22 mouse cellular contexts compared by ENCODE assay signal in the genomic region with DNA sequence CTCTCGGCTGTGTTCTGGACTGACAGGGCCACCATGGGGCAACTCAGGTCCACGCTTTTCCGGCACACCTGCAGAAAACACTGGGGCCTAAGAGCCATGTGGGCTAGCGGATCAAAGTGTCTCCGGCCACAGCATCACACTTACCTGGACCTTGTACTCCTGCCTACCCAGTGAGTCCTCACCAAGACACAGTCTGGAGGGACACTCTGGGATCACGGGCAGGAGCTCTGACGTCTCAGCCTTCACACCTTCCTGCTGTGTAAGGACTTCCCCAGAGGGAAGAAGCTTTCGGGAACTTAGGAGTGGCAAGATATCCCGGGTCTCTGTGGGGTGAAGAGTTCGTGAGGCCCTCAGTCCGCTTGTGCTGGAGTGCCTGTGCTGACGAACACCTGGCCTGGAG. TPM values are rescaled to one million over a fixed set of nuclear protein-coding genes. Genes with fewer than 3 reads are reported as not detected.
DNase-seq lines count a peak whose midpoint lies in the region; ATAC-seq and TF ChIP-seq lines count a peak whose summit lies in the region.
"Had no signal": no experiment of that assay in that cellular context is flagged by ENCODE, and none has a peak within 500 bp of the region (broad histone marks: within the 10 kb centered on the region; RNA-seq: fewer than 3 reads in every experiment).

No protein-coding gene starts in this region.

- ATAC-seq in heart, embryonic 12.5 days (ENCODE audit: insufficient number of reproducible peaks, low FRiP score): no peak
- ATAC-seq in midbrain, embryonic 11.5 days (ENCODE audit: low FRiP score): no peak
- ATAC-seq in midbrain, embryonic 13.5 days: no peak
- no peak for ATAC-seq in liver, embryonic 13.5 days (ENCODE audit: low read depth)
- no peak for ATAC-seq in liver, postnatal 0 days
- ATAC-seq: CD4-positive, CD25-positive, alpha-beta regulatory T cell, adult 4 months; forebrain, embryonic 15.5 days; inflammation-experienced regulatory T-cells, adult 6 months; midbrain, embryonic 16.5 days had no signal

- H3K9ac ChIP-seq in heart, embryonic 12.5 days: no peak overlapping the region
- H3K9ac ChIP-seq in midbrain, embryonic 11.5 days (ENCODE audit: low read length): no peak overlapping the region
- no peak overlapping the region for H3K9ac ChIP-seq in midbrain, embryonic 13.5 days (replicated peaks)
- peak overlapping the region; percentile 72 for H3K9ac ChIP-seq in liver, embryonic 13.5 days
- no peak overlapping the region for H3K9ac ChIP-seq in liver, postnatal 0 days (replicated peaks)
- H3K9ac ChIP-seq: forebrain, embryonic 15.5 days; hindbrain, embryonic 15.5 days; lung, embryonic 14.5 days had no signal

- H3K4me1 ChIP-seq in heart, embryonic 12.5 days (replicated peaks): peaks cover 4% of the 10 kb centered on the region
- peaks cover 5% of the 10 kb centered on the region for H3K4me1 ChIP-seq in midbrain, embryonic 11.5 days (ENCODE audit: control insufficient read depth, insufficient read depth, low read length)
- H3K4me1 ChIP-seq in midbrain, embryonic 13.5 days (replicated peaks): peaks cover 9% of the 10 kb centered on the region
- peaks cover 100% of the 10 kb centered on the region for H3K4me1 ChIP-seq in liver, embryonic 13.5 days (replicated peaks)
- peaks cover 30% of the 10 kb centered on the region for H3K4me1 ChIP-seq in liver, postnatal 0 days (ENCODE audit: insufficient read depth)

- no peak for TF ChIP-seq CTCF in liver, postnatal 0 days (IDR thresholded peaks at IDR 0.05; ENCODE audit: low read depth)

- DNase-seq in heart, adult 11 months: peak; percentile 75
- DNase-seq in midbrain, embryonic 11.5 days (ENCODE audit: low spot score, missing footprints): peak; percentile 57
- no peak for DNase-seq in liver, embryonic 13.5 days
- no peak for DNase-seq in liver, postnatal 0 days
- DNase-seq in embryo, embryonic 10 days (ENCODE audit: low spot score): no peak
- DNase-seq: adrenal gland, postnatal 14 days; cerebellum, adult 11-12 months; cerebellum, adult 9-11 months; kidney, adult 2 months; kidney, postnatal 36 days; left cerebral cortex, postnatal 4 days; lung, embryonic 14.5 days; lung, postnatal 14 days; right cerebral cortex, postnatal 4 days; thymus, postnatal 14 days had no signal

- H3K4me2 ChIP-seq in heart, embryonic 12.5 days: no peak overlapping the region
- no peak overlapping the region for H3K4me2 ChIP-seq in midbrain, embryonic 11.5 days
- H3K4me2 ChIP-seq in midbrain, embryonic 13.5 days (replicated peaks): no peak overlapping the region
- H3K4me2 ChIP-seq in liver, embryonic 13.5 days: peak overlapping the region; percentile 66
- peak overlapping the region; percentile 51; the same call in 1 of the 2 replicates for H3K4me2 ChIP-seq in liver, postnatal 0 days (ENCODE audit: low read depth, low read length)
- H3K4me2 ChIP-seq: forebrain, embryonic 15.5 days; hindbrain, embryonic 15.5 days; lung, embryonic 14.5 days had no signal

- H3K4me3 ChIP-seq in heart, embryonic 12.5 days: no peak overlapping the region
- H3K4me3 ChIP-seq in midbrain, embryonic 11.5 days (ENCODE audit: low read depth, low read length): no peak overlapping the region
- no peak overlapping the region for H3K4me3 ChIP-seq in midbrain, embryonic 13.5 days (replicated peaks)
- H3K4me3 ChIP-seq in liver, embryonic 13.5 days (replicated peaks): peak overlapping the region; percentile 36; the same call in 1 of the 2 replicates
- no peak overlapping the region for H3K4me3 ChIP-seq in liver, postnatal 0 days (ENCODE audit: low read depth, low read length)
- H3K4me3 ChIP-seq: forebrain, embryonic 15.5 days; hindbrain, embryonic 15.5 days had no signal

- H3K27me3 ChIP-seq in heart, embryonic 12.5 days (replicated peaks): peaks cover 10% of the 10 kb centered on the region; the same call in 1 of the 2 replicates
- no peaks in the 10 kb centered on the region for H3K27me3 ChIP-seq in midbrain, embryonic 11.5 days (ENCODE audit: control insufficient read depth, insufficient read depth, low read length)
- H3K27me3 ChIP-seq in midbrain, embryonic 13.5 days: no peaks in the 10 kb centered on the region
- no peaks in the 10 kb centered on the region for H3K27me3 ChIP-seq in liver, embryonic 13.5 days
- no peaks in the 10 kb centered on the region for H3K27me3 ChIP-seq in liver, postnatal 0 days (ENCODE audit: insufficient read depth, low read length)
- H3K27me3 ChIP-seq: forebrain, embryonic 15.5 days; hindbrain, embryonic 15.5 days had no signal

- H3K9me3 ChIP-seq in heart, embryonic 12.5 days (replicated peaks): no peaks in the 10 kb centered on the region
- H3K9me3 ChIP-seq in midbrain, embryonic 11.5 days (ENCODE audit: control insufficient read depth, low read length): no peaks in the 10 kb centered on the region
- no peaks in the 10 kb centered on the region for H3K9me3 ChIP-seq in midbrain, embryonic 13.5 days
- no peaks in the 10 kb centered on the region for H3K9me3 ChIP-seq in liver, embryonic 13.5 days (replicated peaks)
- no peaks in the 10 kb centered on the region for H3K9me3 ChIP-seq in liver, postnatal 0 days (ENCODE audit: low read length)
- H3K9me3 ChIP-seq: forebrain, embryonic 15.5 days; hindbrain, embryonic 15.5 days had no signal

- no peak overlapping the region for H3K27ac ChIP-seq in heart, embryonic 12.5 days (ENCODE audit: poor library complexity, severe bottlenecking)
- no peak overlapping the region for H3K27ac ChIP-seq in midbrain, embryonic 11.5 days (ENCODE audit: low read depth, low read length)
- H3K27ac ChIP-seq in midbrain, embryonic 13.5 days: no peak overlapping the region
- peak overlapping the region; percentile 93 for H3K27ac ChIP-seq in liver, embryonic 13.5 days
- no peak overlapping the region for H3K27ac ChIP-seq in liver, postnatal 0 days (ENCODE audit: low read depth)
- H3K27ac ChIP-seq: forebrain, embryonic 15.5 days; hindbrain, embryonic 15.5 days had no signal

- WGBS in heart, embryonic 12.5 days: 61% methylated on average over 12 of the region's 12 CpGs
- 85% methylated on average over 12 of the region's 12 CpGs for WGBS in midbrain, embryonic 11.5 days
- WGBS in midbrain, embryonic 13.5 days: 92% methylated on average over 12 of the region's 12 CpGs
- 78% methylated on average over 12 of the region's 12 CpGs for WGBS in liver, embryonic 13.5 days (ENCODE audit: insufficient replicate concordance)
- 77% methylated on average over 12 of the region's 12 CpGs for WGBS in liver, postnatal 0 days (ENCODE audit: insufficient replicate concordance)

- no peaks in the 10 kb centered on the region for H3K36me3 ChIP-seq in heart, embryonic 12.5 days
- H3K36me3 ChIP-seq in midbrain, embryonic 11.5 days (ENCODE audit: control insufficient read depth, insufficient read depth, low read length): no peaks in the 10 kb centered on the region
- 0 out of 2 replicates have a peak, but pooled peaks cover 3% of the 10 kb centered on the region for H3K36me3 ChIP-seq in midbrain, embryonic 13.5 days
- H3K36me3 ChIP-seq in liver, embryonic 13.5 days: peaks cover 7% of the 10 kb centered on the region
- H3K36me3 ChIP-seq in liver, postnatal 0 days (replicated peaks; ENCODE audit: insufficient read depth, low read length): no peaks in the 10 kb centered on the region
- H3K36me3 ChIP-seq: forebrain, embryonic 15.5 days; hindbrain, embryonic 15.5 days had no signal

- no peak for TF ChIP-seq EP300 in liver, postnatal 0 days (IDR thresholded peaks at IDR 0.05; ENCODE audit: low read depth)

RNA-seq across cellular contexts. Expression of a gene that starts 3.7 kb away (rescaled TPM):
- polyA plus RNA-seq in heart, embryonic 12.5 days (2016; fragmentation: Nextera tagmentation; extraction: Ambion mirVana): 1.3 and 1.4 TPM in 2 replicates
- 2.1 and 2.5 TPM in 2 replicates for polyA plus RNA-seq in midbrain, embryonic 11.5 days (2014; fragmentation: Nextera tagmentation; extraction: Ambion mirVana)
- 1.8 and 2.1 TPM in 2 replicates for polyA plus RNA-seq in midbrain, embryonic 13.5 days (2015; fragmentation: Nextera tagmentation; extraction: Ambion mirVana)
- polyA plus RNA-seq in liver, embryonic 13.5 days (2015; fragmentation: Nextera tagmentation; extraction: Ambion mirVana): 0.59 and 0.71 TPM in 2 replicates
- polyA plus RNA-seq in liver, postnatal 0 days (2015; fragmentation: Nextera tagmentation; extraction: Ambion mirVana): 0.49 TPM in 2 replicates

RNA-seq across cellular contexts. Expression of a gene that starts 5.5 kb away (rescaled TPM):
- polyA plus RNA-seq in heart, embryonic 12.5 days (2016; fragmentation: Nextera tagmentation; extraction: Ambion mirVana): 12.9 and 16.2 TPM in 2 replicates
- polyA plus RNA-seq in midbrain, embryonic 11.5 days (2014; fragmentation: Nextera tagmentation; extraction: Ambion mirVana): 33.5 and 38.3 TPM in 2 replicates
- polyA plus RNA-seq in midbrain, embryonic 13.5 days (2015; fragmentation: Nextera tagmentation; extraction: Ambion mirVana): 30.9 and 34.2 TPM in 2 replicates
- 23.9 and 26.7 TPM in 2 replicates for polyA plus RNA-seq in liver, embryonic 13.5 days (2015; fragmentation: Nextera tagmentation; extraction: Ambion mirVana)
- 24.9 and 27.3 TPM in 2 replicates for polyA plus RNA-seq in liver, postnatal 0 days (2015; fragmentation: Nextera tagmentation; extraction: Ambion mirVana)

RNA-seq across cellular contexts. Expression of a gene that starts 16.2 kb away (rescaled TPM):
- polyA plus RNA-seq in heart, embryonic 12.5 days (2016; fragmentation: Nextera tagmentation; extraction: Ambion mirVana): 2.5 and 3.5 TPM in 2 replicates
- polyA plus RNA-seq in midbrain, embryonic 11.5 days (2014; fragmentation: Nextera tagmentation; extraction: Ambion mirVana): 7.5 and 8.8 TPM in 2 replicates
- 13.9 and 15.6 TPM in 2 replicates for polyA plus RNA-seq in midbrain, embryonic 13.5 days (2015; fragmentation: Nextera tagmentation; extraction: Ambion mirVana)
- polyA plus RNA-seq in liver, embryonic 13.5 days (2015; fragmentation: Nextera tagmentation; extraction: Ambion mirVana): 12.2 and 15.5 TPM in 2 replicates
- 2.0 and 2.2 TPM in 2 replicates for polyA plus RNA-seq in liver, postnatal 0 days (2015; fragmentation: Nextera tagmentation; extraction: Ambion mirVana)

RNA-seq across cellular contexts. Expression of a gene that starts 16.3 kb away (rescaled TPM):
- polyA plus RNA-seq in heart, embryonic 12.5 days (2016; fragmentation: Nextera tagmentation; extraction: Ambion mirVana): 74.1 and 78.2 TPM in 2 replicates
- 86.1 and 103 TPM in 2 replicates for polyA plus RNA-seq in midbrain, embryonic 11.5 days (2014; fragmentation: Nextera tagmentation; extraction: Ambion mirVana)
- polyA plus RNA-seq in midbrain, embryonic 13.5 days (2015; fragmentation: Nextera tagmentation; extraction: Ambion mirVana): 86.4 and 114 TPM in 2 replicates
- polyA plus RNA-seq in liver, embryonic 13.5 days (2015; fragmentation: Nextera tagmentation; extraction: Ambion mirVana): 91.5 and 104 TPM in 2 replicates
- 44.0 and 46.2 TPM in 2 replicates for polyA plus RNA-seq in liver, postnatal 0 days (2015; fragmentation: Nextera tagmentation; extraction: Ambion mirVana)

RNA-seq across cellular contexts. Expression of a gene that starts 18.4 kb away (rescaled TPM):
- polyA plus RNA-seq in heart, embryonic 12.5 days (2016; fragmentation: Nextera tagmentation; extraction: Ambion mirVana): 56.4 and 59.3 TPM in 2 replicates
- polyA plus RNA-seq in midbrain, embryonic 11.5 days (2014; fragmentation: Nextera tagmentation; extraction: Ambion mirVana): 59.6 and 78.3 TPM in 2 replicates
- polyA plus RNA-seq in midbrain, embryonic 13.5 days (2015; fragmentation: Nextera tagmentation; extraction: Ambion mirVana): 86.9 and 95.0 TPM in 2 replicates
- polyA plus RNA-seq in liver, embryonic 13.5 days (2015; fragmentation: Nextera tagmentation; extraction: Ambion mirVana): 32.6 and 34.9 TPM in 2 replicates
- 10.8 and 14.3 TPM in 2 replicates for polyA plus RNA-seq in liver, postnatal 0 days (2015; fragmentation: Nextera tagmentation; extraction: Ambion mirVana)

Comparison
In these comparisons a context has a peak if more than half of its experiments do, and no peak if none do; other contexts are left out.
1. DNase-seq: peak in heart, adult 11 months (single experiment) and midbrain, embryonic 11.5 days (single experiment); none in liver, embryonic 13.5 days (single experiment), liver, postnatal 0 days (single experiment) and embryo, embryonic 10 days (single experiment).
2. H3K4me2 ChIP-seq: peak in liver, embryonic 13.5 days (single experiment) and liver, postnatal 0 days (single experiment); none in heart, embryonic 12.5 days (single experiment), midbrain, embryonic 11.5 days (single experiment) and midbrain, embryonic 13.5 days (single experiment).